Mouse (Mus musculus) layer of hippocampus, adult 11-12 months (tissue): ENCODE data around the gene Ppp2r5d.

Experiments
- DNase-seq: peaks from one replicate; pipeline ENCODE4 v3.0.0; 2022; ENCODE audit warnings: low spot score

The Ppp2r5d gene

GRCm38 (mm10) chr17:46644916-46645475, 59.9 kb downstream of the Ppp2r5d start:
- no peak for DNase-seq

GRCm38 (mm10) chr17:46644152-46644805, 60.6 kb downstream of the Ppp2r5d start:
- no peak for DNase-seq

- DNase-seq, result no peak
These were observed 62.9 kb downstream of the Ppp2r5d start for GRCm38 (mm10) chr17:46642060-46642459.

GRCm38 (mm10) chr17:46639929-46640328, 65.0 kb downstream of the Ppp2r5d start:
- no peak for DNase-seq

GRCm38 (mm10) chr17:46636831-46637523, 67.9 kb downstream of the Ppp2r5d start:
- peak; percentile 81 for DNase-seq
